Comparison of ENCODE assay signal across 19 mouse cellular contexts in the genomic region with DNA sequence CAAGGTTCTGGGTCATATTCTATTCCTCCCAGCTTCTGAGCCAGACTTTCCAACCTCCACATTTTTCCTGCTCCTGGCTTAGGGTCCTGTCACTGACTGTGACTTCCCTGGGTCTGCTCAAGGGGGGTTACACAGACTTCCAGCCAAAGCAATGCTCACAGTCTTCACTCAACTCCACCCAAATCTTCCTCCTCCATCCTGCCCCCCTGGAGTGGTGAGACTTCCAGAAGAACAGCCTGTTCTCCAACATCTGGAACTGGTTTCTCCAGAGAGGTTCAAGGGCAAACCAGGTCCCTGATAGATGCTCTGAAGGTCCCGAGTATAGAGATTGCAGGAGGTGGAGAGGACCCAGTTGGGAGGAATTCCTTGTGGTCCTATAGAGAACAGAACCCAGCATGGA. TPM values are rescaled to one million over a fixed set of nuclear protein-coding genes. Genes with fewer than 3 reads are reported as not detected.
DNase-seq lines count a peak whose midpoint lies in the region; ATAC-seq and TF ChIP-seq lines count a peak whose summit lies in the region.
"Had no signal": no experiment of that assay in that cellular context is flagged by ENCODE, and none has a peak within 500 bp of the region (broad histone marks: within the 10 kb centered on the region; RNA-seq: fewer than 3 reads in every experiment).

No protein-coding gene starts in this region.

- no peak overlapping the region for H3K9ac ChIP-seq in intestine, embryonic 14.5 days (ENCODE audit: low read length)
- H3K9ac ChIP-seq in intestine, postnatal 0 days (ENCODE audit: low read depth, low read length): no peak overlapping the region
- no peak overlapping the region for H3K9ac ChIP-seq in lung, embryonic 14.5 days
- H3K9ac ChIP-seq in stomach, embryonic 16.5 days (ENCODE audit: low read length): no peak overlapping the region
- H3K9ac ChIP-seq: embryonic facial prominence, embryonic 13.5 days; forebrain, embryonic 13.5 days; heart, embryonic 12.5 days; liver, embryonic 15.5 days; midbrain, embryonic 13.5 days had no signal

- peak overlapping the region; percentile 62 for H3K27ac ChIP-seq in gastrocnemius, adult 2 months
- peak overlapping the region; percentile 60; the same call in 1 of the 2 replicates for H3K27ac ChIP-seq in intestine, embryonic 14.5 days (ENCODE audit: low read depth)
- no peak overlapping the region for H3K27ac ChIP-seq in intestine, postnatal 0 days (ENCODE audit: low read depth, low read length)
- H3K27ac ChIP-seq in lung, embryonic 14.5 days (ENCODE audit: low read depth): peak overlapping the region; percentile 88
- peak overlapping the region; percentile 43 for H3K27ac ChIP-seq in stomach, embryonic 16.5 days (ENCODE audit: low read length)
- H3K27ac ChIP-seq in embryonic facial prominence, embryonic 10.5 days (replicated peaks): no peak overlapping the region
- H3K27ac ChIP-seq: embryonic facial prominence, embryonic 13.5 days; forebrain, embryonic 13.5 days; limb, embryonic 10.5 days; liver, embryonic 15.5 days; midbrain, embryonic 13.5 days had no signal

- no peak for TF ChIP-seq CTCF in gastrocnemius, adult 2 months (IDR thresholded peaks at IDR 0.05)
- no peak for TF ChIP-seq CTCF in intestine, postnatal 0 days (IDR thresholded peaks at IDR 0.05; ENCODE audit: low read depth)
- no peak for TF ChIP-seq CTCF in lung, embryonic 14.5 days (IDR thresholded peaks at IDR 0.05; ENCODE audit: low read depth)

- no peaks in the 10 kb centered on the region for H3K36me3 ChIP-seq in intestine, embryonic 14.5 days (ENCODE audit: control insufficient read depth, insufficient read depth, low read length)
- H3K36me3 ChIP-seq in intestine, postnatal 0 days (ENCODE audit: control insufficient read depth, insufficient read depth): no peaks in the 10 kb centered on the region
- no peaks in the 10 kb centered on the region for H3K36me3 ChIP-seq in lung, embryonic 14.5 days (ENCODE audit: insufficient read depth)
- H3K36me3 ChIP-seq in stomach, embryonic 16.5 days (ENCODE audit: control insufficient read depth, insufficient read depth, low read length): no peaks in the 10 kb centered on the region
- no peaks in the 10 kb centered on the region for H3K36me3 ChIP-seq in embryonic facial prominence, embryonic 10.5 days (replicated peaks)
- H3K36me3 ChIP-seq: embryonic facial prominence, embryonic 13.5 days; heart, embryonic 12.5 days; limb, embryonic 10.5 days; liver, embryonic 15.5 days; midbrain, embryonic 13.5 days had no signal

- H3K4me3 ChIP-seq in gastrocnemius, adult 2 months: no peak overlapping the region
- no peak overlapping the region for H3K4me3 ChIP-seq in intestine, embryonic 14.5 days (ENCODE audit: low read depth, low read length)
- no peak overlapping the region for H3K4me3 ChIP-seq in intestine, postnatal 0 days (ENCODE audit: low read depth, low read length)
- H3K4me3 ChIP-seq in lung, embryonic 14.5 days (ENCODE audit: low read depth, low read length): no peak overlapping the region
- no peak overlapping the region for H3K4me3 ChIP-seq in stomach, embryonic 16.5 days (replicated peaks; ENCODE audit: low read length)
- no peak overlapping the region for H3K4me3 ChIP-seq in embryonic facial prominence, embryonic 10.5 days
- H3K4me3 ChIP-seq: embryonic facial prominence, embryonic 13.5 days; forebrain, embryonic 13.5 days; heart, embryonic 12.5 days; limb, embryonic 10.5 days; liver, embryonic 15.5 days; megakaryocyte, embryonic 14.5 days; midbrain, embryonic 13.5 days had no signal

- no peak overlapping the region for H3K4me2 ChIP-seq in intestine, embryonic 14.5 days (ENCODE audit: low read length)
- no peak overlapping the region for H3K4me2 ChIP-seq in intestine, postnatal 0 days (replicated peaks; ENCODE audit: low read depth)
- H3K4me2 ChIP-seq in lung, embryonic 14.5 days: 0 out of 2 replicates have a peak overlapping the region, but pooled peaks have one; percentile 22
- H3K4me2 ChIP-seq in stomach, embryonic 16.5 days (ENCODE audit: low read depth, low read length): no peak overlapping the region
- H3K4me2 ChIP-seq: embryonic facial prominence, embryonic 13.5 days; forebrain, embryonic 13.5 days; liver, embryonic 15.5 days; midbrain, embryonic 13.5 days had no signal

- no peaks in the 10 kb centered on the region for H3K9me3 ChIP-seq in intestine, embryonic 14.5 days (ENCODE audit: control insufficient read depth, low read length)
- no peaks in the 10 kb centered on the region for H3K9me3 ChIP-seq in intestine, postnatal 0 days (ENCODE audit: control insufficient read depth)
- H3K9me3 ChIP-seq in lung, embryonic 14.5 days (ENCODE audit: low read depth, low read length): no peaks in the 10 kb centered on the region
- H3K9me3 ChIP-seq in stomach, embryonic 16.5 days (replicated peaks; ENCODE audit: control insufficient read depth, low read length): no peaks in the 10 kb centered on the region
- H3K9me3 ChIP-seq in embryonic facial prominence, embryonic 10.5 days: no peaks in the 10 kb centered on the region
- H3K9me3 ChIP-seq: embryonic facial prominence, embryonic 13.5 days; forebrain, embryonic 13.5 days; heart, embryonic 12.5 days; limb, embryonic 10.5 days; liver, embryonic 15.5 days; megakaryocyte, embryonic 14.5 days; midbrain, embryonic 13.5 days had no signal

- no peak for DNase-seq in gastrocnemius, adult 2 months
- DNase-seq in gastrocnemius, postnatal 10 days: no peak
- DNase-seq in intestine, embryonic 14.5 days (ENCODE audit: low spot score): no peak
- no peak for DNase-seq in lung, embryonic 14.5 days
- no peak for DNase-seq in lung, adult 18-20 months
- DNase-seq in embryonic facial prominence, embryonic 10.5 days (ENCODE audit: low spot score): no peak
- DNase-seq: liver had no signal

- H3K4me1 ChIP-seq in intestine, embryonic 14.5 days (replicated peaks; ENCODE audit: control insufficient read depth, insufficient read depth, low read length): peaks cover 73% of the 10 kb centered on the region
- 0 out of 2 replicates have a peak, but pooled peaks cover 3% of the 10 kb centered on the region for H3K4me1 ChIP-seq in intestine, postnatal 0 days (replicated peaks; ENCODE audit: control insufficient read depth, insufficient read depth, low read length)
- H3K4me1 ChIP-seq in lung, embryonic 14.5 days (ENCODE audit: insufficient read depth): peaks cover 52% of the 10 kb centered on the region
- peaks cover 51% of the 10 kb centered on the region for H3K4me1 ChIP-seq in stomach, embryonic 16.5 days (ENCODE audit: control insufficient read depth, insufficient read depth, low read length)
- H3K4me1 ChIP-seq in embryonic facial prominence, embryonic 10.5 days: peaks cover 48% of the 10 kb centered on the region
- H3K4me1 ChIP-seq: forebrain, embryonic 13.5 days had no signal

- intact Hi-C loops in gastrocnemius, adult 2 months (cut with DNase I): no loop called here

- ATAC-seq in intestine, embryonic 14.5 days (replicated peaks; ENCODE audit: low FRiP score, low TSS enrichment, low read depth): no peak
- no peak for ATAC-seq in intestine, postnatal 0 days
- no peak; the same call in 1 of the 2 replicates for ATAC-seq in lung, embryonic 14.5 days (ENCODE audit: insufficient read depth)
- ATAC-seq in stomach, embryonic 16.5 days (ENCODE audit: insufficient read depth, low FRiP score): no peak
- ATAC-seq: activated CD4-positive, CD25-positive, alpha-beta regulatory T cell, adult 4 months; forebrain, embryonic 13.5 days; midbrain, embryonic 13.5 days had no signal

- WGBS in intestine, embryonic 14.5 days: 59% methylated on average over 1 of the region's 1 CpGs
- WGBS in intestine, postnatal 0 days: 70% methylated on average over 1 of the region's 1 CpGs
- WGBS in lung, embryonic 14.5 days: 29% methylated on average over 1 of the region's 1 CpGs
- 55% methylated on average over 1 of the region's 1 CpGs for WGBS in stomach, embryonic 16.5 days
- 69% methylated on average over 1 of the region's 1 CpGs for WGBS in embryonic facial prominence, embryonic 10.5 days

- H3K27me3 ChIP-seq in intestine, embryonic 14.5 days (replicated peaks; ENCODE audit: control insufficient read depth, insufficient read depth, low read length): no peaks in the 10 kb centered on the region
- no peaks in the 10 kb centered on the region for H3K27me3 ChIP-seq in intestine, postnatal 0 days (replicated peaks; ENCODE audit: control insufficient read depth, insufficient read depth, low read length)
- H3K27me3 ChIP-seq in lung, embryonic 14.5 days (ENCODE audit: insufficient read depth, low read length): no peaks in the 10 kb centered on the region
- H3K27me3 ChIP-seq in stomach, embryonic 16.5 days (ENCODE audit: control insufficient read depth, insufficient read depth, low read length): no peaks in the 10 kb centered on the region
- peaks cover 18% of the 10 kb centered on the region for H3K27me3 ChIP-seq in embryonic facial prominence, embryonic 10.5 days (replicated peaks; ENCODE audit: low read depth, poor library complexity, severe bottlenecking)

RNA-seq across cellular contexts. Expression of gene Creb3l1, which starts 6.9 kb away (rescaled TPM):
- total RNA-seq in gastrocnemius, adult 2 months (2021): 1 to 10 TPM; 2.2 to 6.6 TPM
- 10 to 100 TPM; 29.2 to 44.6 TPM for total RNA-seq in gastrocnemius, postnatal 10 days (2021)
- 21.2 and 24.1 TPM in 2 replicates for polyA plus RNA-seq in intestine, embryonic 14.5 days (2014; fragmentation: Nextera tagmentation; extraction: Ambion mirVana)
- 6.8 and 8.4 TPM in 2 replicates for polyA plus RNA-seq in intestine, postnatal 0 days (2015; fragmentation: Nextera tagmentation; extraction: Ambion mirVana)
- polyA plus RNA-seq in lung, embryonic 14.5 days (2014; fragmentation: Nextera tagmentation; extraction: Ambion mirVana): 18.6 and 19.3 TPM in 2 replicates
- 21.7 and 24.5 TPM in 2 replicates for polyA plus RNA-seq in stomach, embryonic 16.5 days (2015; fragmentation: Nextera tagmentation; extraction: Ambion mirVana)
- 0.93 and 1.0 TPM in 2 replicates for polyA plus RNA-seq in embryonic facial prominence, embryonic 10.5 days (2016; fragmentation: Nextera tagmentation; extraction: Ambion mirVana)
- total RNA-seq: hematopoietic stem cell, adult 5-6 weeks; monocyte, adult 5-6 weeks had no signal

RNA-seq across cellular contexts. Expression of gene Dgkz, which starts 41.8 kb away (rescaled TPM):
- 10 to 100 TPM; 33.7 to 37.5 TPM for total RNA-seq in gastrocnemius, adult 2 months (2021)
- total RNA-seq in gastrocnemius, postnatal 10 days (2021): 10 to 100 TPM; 60.5 to 84.3 TPM
- 71.9 and 75.6 TPM in 2 replicates for polyA plus RNA-seq in intestine, embryonic 14.5 days (2014; fragmentation: Nextera tagmentation; extraction: Ambion mirVana)
- polyA plus RNA-seq in intestine, postnatal 0 days (2015; fragmentation: Nextera tagmentation; extraction: Ambion mirVana): 53.2 and 56.8 TPM in 2 replicates
- 59.2 and 63.9 TPM in 2 replicates for polyA plus RNA-seq in lung, embryonic 14.5 days (2014; fragmentation: Nextera tagmentation; extraction: Ambion mirVana)
- polyA plus RNA-seq in stomach, embryonic 16.5 days (2015; fragmentation: Nextera tagmentation; extraction: Ambion mirVana): 34.9 and 38.3 TPM in 2 replicates
- 42.1 and 45.0 TPM in 2 replicates for polyA plus RNA-seq in embryonic facial prominence, embryonic 10.5 days (2016; fragmentation: Nextera tagmentation; extraction: Ambion mirVana)

Comparison
In these comparisons a context has a peak if more than half of its experiments do, and no peak if none do; other contexts are left out.
1. H3K27ac ChIP-seq: peak in gastrocnemius, adult 2 months (single experiment), intestine, embryonic 14.5 days (single experiment), lung, embryonic 14.5 days (single experiment) and stomach, embryonic 16.5 days (single experiment); none in intestine, postnatal 0 days (single experiment) and embryonic facial prominence, embryonic 10.5 days (single experiment).